Mouse (Mus musculus) hindlimb bud, embryonic 11.5 days (tissue): ENCODE measurements around the gene Ntrk3.
A peak's percentile ranks its signal among the peaks of the same experiment; 100 is the strongest.

ENCODE experiments used
- DNase-seq: peaks from one replicate; pipeline ENCODE4 v3.0.0-alpha.2; 2012; ENCODE audit warnings: low read depth, low spot score; ENCODE audit errors: extremely low spot score

Gene Ntrk3

DNA sequence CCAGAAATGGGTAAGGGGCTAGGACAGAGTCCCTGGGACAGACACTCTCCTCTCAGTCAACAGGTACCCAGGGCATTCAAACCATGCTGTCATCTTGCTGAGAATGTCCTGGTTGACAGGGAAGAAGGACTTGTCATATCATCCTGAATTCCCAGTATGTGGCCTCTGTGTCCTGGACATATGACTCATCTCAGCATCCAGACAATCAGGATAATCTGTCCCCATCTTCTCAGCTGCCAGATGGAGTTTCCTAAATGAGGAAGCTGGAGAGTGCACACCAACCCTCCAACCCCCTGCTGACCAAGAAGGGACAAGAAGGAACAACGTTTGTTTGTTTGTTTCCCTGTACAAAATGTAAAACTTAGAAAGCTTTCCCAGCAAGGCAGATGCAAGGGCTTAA, 156.5 kb downstream of the Ntrk3 start:
- DNase-seq, result no peak

DNA sequence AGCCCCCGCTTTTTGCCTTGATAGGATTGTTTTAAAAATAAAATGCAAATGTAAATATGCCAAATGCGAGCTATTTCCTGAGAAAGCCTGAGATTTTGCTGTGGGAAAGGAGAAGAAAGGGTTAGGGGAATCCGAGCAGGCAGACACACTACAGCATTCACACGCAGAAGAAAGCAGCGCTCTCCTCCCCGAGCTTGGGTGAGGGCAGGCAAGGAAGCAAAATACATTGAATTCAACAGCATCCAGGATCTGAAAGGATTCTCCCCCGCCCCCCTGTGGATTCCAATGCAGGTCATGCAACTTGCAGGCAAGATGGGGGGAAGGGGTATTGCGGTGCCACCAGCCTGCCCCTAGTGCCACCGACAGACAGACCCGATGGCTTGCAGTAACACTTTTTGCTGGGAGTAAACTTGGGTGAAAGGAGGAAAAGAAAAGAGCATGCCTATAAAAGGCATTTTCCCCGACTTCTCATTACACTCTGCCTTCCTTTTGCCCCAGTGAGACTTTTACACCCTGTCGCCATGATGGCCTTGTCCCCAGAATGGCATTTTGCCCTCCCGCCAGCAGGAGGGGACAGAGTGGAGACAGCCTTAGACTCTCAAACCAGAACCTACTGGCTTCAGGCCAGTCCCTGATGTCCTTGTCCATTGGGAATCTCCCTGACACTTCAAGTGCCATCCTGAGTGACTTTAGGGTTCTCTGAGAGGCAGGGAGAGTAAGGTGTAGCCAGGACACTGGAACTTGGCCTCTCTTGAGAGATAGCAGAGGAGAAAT, 158.2 kb downstream of the Ntrk3 start:
- DNase-seq, result no peak

DNA sequence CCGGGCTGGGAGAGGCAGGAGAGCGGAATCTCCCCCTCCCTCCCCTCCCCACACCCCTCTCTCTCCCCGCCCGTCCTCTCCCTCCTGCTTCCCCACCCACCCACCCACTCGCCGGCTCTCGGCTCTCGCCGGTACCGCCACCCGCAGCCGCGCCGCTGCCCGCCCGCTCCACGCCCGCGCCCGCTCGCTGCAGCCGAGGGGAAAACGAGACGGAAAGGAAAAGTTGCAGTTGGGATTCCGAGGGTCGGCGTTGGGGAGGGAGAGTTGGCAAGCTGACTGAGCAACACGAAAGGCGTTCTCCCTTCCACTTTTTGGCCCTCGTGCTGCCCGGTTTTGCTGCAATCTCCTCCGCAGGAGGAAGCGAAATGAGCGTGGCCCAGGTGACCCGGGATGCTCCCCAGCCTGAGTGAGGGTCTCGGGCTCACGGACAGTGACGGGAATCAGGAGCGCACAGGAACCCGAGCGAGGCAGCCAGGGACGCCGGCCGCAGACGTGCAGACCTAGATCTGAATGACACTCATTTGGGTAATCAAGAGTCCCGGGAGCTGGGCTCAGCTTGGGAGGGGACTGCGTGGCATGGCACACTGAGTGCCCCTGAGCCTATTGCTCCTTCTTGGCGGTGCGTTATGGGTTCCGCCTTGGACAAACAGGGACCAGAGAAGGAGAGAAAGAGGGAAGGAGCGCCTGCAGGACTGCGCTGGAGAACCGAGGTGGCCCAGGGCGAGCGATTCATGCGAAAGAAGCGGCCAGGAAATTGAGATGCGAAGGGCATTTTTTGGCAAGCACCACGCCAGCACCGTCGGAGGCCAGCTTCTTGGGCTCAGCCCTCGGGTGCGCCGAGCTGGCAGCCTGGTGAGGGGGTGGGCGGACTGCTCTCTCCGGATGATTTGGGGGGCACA, 159.1 kb downstream of the Ntrk3 start:
- no peak for DNase-seq

DNA sequence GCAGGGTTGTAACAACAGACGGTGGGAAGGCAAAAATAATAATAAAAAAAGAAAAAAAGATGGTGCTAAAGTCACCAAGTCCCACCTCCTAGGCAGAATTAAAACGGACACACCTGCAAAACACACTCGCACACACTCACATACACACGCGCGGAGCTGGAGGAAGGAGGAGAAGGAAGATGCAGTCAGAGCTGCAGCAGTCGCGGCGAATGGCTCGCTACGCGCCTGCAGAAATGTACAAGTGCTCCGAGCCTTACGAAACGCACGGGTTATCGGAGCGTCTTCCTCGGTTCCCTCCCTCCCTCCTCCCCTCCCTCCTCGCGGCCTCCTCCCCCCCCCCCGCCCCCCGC, 159.7 kb downstream of the Ntrk3 start:
- DNase-seq, result no peak

DNA sequence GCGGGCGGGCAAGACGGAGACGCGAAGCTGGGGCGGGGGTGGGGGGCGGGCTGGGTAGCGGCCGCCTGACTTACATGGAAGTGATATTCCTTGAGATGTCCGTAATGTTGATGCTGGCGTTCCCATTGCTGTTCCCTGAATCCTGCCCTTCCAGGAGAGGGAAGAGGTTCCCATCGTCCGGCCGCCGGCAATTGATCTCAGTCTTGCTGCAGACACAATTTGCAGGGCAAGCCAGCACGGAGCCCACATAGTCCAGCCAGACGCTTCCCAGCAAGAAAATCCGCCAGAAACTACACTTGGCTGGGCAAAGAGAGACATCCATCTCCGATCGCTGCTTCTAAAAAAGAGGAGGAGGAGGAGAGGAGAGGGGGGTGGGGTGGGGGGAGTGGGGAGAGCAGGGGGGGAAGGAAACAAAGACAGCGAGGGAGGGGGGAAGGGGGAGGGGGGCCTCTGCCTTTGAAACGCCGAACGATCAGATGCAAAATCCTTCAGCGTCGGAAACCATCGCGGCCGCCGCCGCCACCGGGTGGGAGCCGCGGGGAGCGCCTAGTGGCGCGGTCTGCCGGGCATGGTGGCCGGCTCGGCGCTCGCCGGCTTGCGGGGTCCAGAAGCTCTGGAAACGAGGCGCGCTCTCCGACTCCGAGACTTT, 160.2 kb downstream of the Ntrk3 start:
- DNase-seq, result no peak

DNA sequence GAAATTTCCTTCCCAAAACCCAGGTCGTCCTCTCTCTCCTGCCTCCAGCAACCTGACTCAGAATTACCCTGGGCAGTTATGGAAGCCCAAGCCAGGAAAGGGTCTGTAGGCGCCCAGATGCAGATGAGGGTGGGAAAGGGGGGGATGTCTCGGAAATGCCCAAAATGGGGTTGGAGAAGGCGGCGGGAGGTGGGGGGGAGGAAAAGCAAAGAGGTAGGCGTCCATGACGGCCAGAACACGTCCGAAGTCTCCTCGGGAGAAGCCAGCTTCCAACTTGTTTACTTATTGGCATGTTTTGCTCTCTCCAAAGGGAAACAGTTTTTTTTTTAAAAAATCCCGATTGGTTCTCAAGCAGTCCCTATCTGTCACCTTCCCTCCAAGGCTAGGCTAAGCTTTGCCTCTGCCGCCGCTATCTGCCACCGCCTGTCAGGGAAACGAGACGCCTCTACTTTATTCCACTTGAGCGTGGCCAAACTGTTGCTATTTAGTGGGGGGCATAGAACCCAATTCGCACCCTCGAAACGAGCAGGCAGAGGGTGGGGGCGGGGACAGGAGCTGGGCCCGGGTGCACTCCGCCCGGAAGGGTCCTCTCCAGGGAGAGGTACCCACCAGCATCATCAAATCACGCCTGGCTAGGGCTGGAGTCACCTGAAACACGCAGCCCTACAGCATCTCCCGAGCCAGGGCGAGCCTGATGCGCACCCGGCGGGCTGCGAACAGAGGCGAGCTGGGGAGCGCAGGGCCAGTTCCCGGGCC, 160.9 kb downstream of the Ntrk3 start:
- DNase-seq, result no peak

DNA sequence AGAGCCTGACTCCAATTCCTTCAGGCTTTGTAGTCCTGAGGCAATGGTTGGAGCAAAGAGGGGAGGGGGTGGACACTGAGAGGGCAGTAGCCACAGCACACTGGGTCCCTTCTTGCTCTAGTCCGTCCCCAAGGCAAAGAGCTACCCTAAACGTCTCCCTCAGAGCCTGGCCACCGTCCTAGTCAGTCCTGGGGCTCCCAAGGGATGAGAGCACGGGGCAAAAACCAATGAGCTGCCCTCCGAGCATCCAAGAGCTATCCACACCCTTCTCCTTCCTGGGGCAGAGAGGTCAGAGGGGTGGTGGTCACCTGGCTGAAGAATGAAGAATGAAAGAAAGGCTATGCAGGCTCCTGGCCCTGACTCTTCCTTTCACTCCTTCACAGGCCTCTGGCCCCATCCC, 161.6 kb downstream of the Ntrk3 start:
- no peak for DNase-seq

DNA sequence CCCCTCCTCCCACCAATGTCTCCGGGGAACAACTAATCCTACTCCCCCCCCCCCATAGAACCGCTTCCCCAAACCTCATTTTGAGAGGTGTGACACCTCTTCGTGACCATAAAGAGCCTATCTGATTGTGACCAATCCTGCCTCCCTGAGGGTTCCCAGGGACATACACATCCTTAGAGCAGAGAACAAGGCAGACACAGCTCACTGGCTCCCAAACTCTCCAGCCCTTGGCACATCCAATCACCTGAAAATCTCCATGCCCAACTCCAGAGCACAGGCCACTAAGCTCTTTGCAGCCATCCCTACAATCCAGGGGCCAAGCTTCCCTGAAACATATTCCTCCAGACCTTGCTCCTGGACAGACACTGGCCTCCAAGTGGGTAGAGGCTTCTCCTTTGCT, 162.3 kb downstream of the Ntrk3 start:
- no peak for DNase-seq

DNA sequence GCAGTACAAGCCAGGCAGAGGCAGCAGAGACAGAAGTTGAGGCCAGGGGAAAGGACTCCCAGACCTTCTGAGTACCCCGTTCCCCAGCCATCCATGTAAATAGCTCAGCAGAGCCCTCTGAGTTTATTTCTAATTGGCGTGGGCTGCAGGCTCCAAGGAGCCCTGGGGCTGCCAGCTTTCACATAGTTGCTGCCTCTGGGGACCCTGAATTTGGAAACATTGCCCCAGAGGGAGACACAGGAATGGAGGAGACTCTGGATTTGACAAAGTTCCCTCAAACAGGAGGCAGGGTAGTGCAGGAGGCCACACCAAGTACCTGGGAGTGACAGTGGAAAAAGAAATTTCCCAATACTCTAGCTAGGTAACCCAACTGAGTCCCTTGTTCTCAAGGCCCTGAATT, 166.6 kb downstream of the Ntrk3 start:
- no peak for DNase-seq

DNA sequence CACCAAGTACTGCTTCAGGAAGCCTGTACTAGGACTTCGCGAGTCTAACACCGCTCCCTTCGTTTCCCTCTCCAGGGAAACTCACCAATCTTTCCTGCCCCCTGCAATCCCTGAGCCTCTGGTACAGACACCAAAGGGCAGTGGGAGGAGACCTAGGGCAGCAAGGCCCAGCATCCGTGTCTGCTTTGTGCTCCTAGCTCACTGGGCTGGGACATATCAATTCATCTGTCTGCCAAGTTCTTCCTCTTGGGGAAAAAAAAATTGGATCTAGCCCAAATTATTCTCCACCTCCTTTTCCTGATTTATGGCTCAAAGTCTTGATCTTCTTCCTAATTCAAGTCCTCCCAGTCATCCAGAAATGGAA, 168.6 kb downstream of the Ntrk3 start:
- DNase-seq, result no peak

DNA sequence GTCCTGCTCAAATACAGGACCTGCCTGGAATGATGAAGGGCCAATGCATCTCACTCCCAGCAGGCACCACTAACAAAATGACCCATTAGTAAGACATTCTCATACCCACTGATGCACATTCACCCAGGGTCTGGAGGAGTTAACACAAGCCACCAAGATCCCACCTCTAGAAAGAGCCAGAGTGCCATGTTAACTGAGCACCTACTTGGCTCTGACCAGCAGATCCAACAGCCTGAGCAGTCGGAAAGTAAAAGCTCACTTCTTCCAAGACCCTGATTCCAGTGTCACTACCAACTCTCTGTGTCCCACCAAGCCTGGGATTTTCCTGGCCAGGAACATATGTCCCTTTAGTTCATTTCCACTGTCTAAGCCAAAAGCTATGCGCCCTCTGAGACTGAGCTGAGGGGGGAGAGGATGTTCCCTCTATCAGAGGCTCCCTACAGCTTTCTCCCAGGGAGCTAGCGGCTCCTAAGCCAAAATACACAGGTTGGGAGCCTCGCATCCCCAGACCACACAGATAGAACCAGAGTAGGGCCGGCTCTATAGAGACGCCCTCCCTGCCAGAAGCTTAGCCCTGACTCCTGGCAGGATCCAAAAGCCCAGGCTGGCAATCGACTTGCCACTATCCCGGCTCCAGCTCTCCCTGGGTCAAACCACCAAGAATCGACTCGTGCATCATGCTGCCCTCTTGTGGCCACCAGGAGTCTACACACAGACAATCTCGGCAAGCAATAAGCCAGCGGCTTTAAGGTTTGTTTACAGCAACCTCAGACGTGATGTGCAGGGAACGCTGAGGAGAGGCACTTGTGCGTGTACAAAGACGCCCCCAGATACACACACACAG, 169.2 kb downstream of the Ntrk3 start:
- peak; percentile 37 for DNase-seq

DNA sequence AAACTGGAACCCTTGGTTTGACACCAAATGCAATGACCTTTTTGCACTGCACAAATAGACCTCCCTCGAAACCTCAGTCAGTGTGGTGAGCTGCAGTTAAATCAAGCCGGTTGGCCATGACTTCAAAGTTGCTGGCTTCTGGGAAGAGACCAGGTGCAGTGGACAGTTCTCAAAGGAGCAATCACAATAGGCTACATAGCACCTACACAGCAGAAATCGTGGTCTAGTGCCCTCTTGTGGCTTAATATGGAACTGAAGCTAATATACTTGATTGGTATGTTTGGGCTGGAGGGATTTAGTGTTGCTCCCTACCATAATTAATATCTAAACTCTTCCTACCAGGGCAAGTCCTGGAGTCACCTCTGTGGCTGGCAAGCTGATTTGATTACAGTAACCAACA, 171.2 kb downstream of the Ntrk3 start:
- DNase-seq, result peak; percentile 31

DNA sequence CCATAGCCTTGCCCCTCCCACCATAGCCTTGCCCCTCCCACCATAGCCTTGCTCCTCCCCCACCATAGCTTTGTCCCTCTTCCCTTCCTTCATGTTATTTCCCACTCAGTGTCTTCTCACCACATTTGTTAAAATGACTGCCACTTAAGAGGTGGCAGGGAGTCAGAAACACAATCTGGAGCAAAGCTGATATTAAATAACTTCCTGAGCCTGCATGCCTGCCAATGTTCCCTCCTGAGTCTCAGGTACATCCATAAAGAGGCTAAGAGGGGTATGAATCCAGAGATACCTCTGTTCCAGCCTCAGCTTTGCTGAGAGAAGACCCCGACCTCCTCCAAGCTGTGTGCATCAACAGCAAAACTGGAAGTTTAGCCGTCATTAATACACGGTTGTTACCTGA, 172.4 kb downstream of the Ntrk3 start:
- DNase-seq, result no peak

DNA sequence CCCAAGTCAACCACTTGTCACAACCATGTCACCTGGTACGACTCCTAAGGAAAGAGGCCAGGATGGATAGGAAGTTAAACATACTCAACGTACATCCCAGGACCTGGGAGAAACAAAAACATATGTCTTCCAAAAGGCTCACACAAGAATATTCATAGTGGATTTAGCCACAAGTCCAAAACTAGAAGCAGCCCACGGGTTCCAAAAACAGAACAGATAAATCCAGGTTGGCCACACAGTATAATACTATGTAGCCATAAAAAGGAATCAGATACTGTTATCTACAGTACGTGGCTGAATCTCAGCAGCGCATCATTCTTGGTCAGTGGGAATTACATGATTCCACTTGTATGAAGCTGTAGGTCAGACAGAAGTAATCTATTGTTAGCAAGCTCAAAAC, 179.3 kb downstream of the Ntrk3 start:
- DNase-seq, result no peak

DNA sequence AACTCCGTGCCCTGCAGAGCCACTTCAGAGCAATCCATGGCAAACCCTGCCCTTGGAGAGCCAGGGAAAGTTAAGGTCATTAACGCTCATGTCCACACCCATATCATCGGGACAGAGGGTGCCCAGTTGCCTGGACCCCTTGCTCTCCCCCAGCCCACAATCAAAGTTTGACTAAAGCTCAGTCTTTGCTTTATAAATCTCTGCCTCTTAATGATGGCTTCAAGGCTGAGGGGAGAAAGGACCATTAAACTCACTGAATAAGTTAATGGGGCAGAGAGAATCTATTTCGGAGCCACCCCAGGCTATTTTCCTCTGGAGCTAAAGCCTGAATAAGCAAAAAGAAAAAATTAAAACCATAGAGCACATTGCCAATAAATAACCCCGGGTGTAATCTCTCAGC, 182.3 kb downstream of the Ntrk3 start:
- no peak for DNase-seq

DNA sequence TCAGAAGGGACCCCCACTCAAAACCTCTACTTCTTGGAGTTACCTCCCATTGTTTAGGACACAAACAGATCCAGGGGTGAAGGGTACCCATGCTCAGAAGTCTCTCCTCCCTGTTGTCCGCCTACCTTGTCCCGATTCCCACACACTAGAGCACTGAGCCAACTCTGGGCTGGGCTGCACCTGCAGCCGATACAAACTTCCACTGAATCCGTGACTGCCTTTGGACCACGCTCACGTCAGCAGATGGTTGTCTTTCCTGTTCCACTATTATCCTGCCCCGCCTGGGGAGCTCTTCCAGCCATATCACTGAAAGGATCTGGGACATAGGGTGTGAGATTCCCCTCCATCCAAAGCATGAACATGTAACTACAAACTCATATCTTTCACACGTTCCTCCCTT, 188.4 kb downstream of the Ntrk3 start:
- no peak for DNase-seq

DNA sequence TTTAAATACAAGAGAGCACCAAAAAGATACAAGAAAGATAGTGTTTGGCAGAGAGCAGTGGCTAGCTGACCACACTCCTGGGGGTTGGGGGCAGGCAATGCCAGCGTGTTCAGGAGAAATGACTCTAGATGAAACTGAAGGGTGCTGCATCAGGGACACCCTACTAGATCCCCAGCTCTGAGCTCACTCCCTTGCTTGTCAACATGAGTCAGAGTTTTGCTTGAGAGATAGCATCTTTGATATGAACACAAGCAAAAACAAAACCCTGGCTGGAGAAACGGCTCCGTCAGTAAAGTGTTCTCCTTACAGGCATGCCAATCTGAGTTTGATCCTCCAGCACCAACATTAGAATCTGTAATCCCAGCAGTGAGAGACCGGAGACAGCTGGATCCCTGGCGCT, 189.1 kb downstream of the Ntrk3 start:
- DNase-seq, result no peak

DNA sequence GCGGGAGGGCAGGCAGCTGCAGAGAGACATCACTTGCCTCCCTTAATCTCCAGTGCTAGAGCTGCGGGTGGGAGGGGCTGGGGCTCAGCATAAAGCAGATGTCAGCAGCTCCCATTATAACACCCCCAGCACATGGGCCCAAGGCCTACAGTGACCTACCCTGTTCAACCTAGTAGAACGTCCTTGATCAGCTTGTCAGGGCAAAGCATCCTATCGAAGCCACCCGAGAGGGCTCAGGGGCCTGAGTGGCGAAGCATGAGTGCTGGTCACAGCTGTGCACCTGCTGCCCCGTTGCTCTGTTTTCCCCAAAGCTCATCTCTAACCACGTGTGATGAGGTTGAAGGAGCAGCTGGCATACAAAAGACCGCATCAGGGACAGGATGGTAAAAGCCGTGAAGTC, 191.3 kb downstream of the Ntrk3 start:
- no peak for DNase-seq

DNA sequence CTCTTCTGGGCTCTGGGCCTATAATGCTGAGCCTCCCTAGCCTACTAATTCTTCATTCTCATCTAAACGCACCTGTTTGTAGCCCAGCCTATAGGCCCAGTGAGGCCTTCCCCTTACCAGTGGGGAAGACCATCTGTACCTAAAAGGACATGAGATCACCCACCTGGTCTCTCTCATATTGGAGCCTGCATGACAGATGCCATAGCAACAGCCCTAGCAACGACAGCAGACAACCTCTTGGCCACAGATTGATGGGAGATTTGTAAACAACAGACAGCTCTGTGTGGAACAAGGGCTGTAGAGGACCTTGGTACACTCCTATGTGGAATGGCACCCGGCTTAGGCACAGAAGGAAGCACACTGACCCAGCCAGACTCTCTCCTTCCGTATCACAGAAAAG, 195.3 kb downstream of the Ntrk3 start:
- DNase-seq, result no peak

DNA sequence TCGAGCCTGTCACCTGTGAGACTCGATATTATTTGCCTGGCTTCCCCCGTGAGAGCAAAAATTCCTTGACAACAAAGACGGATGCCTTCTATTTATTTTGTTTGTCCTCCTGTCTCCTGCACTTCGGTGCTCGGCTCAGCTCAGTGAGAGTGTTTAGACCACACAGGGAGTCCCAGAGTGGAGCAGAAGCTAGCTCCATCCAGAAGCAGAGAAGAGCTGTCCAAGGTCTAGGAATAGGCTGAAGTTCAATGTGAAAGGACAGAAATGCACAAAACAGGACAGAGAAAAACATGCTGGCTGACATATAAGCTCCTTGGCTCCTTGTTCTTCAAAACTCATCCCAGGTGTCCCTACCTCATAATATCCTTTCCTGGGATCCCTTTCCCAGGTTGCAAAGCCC, 207.5 kb downstream of the Ntrk3 start:
- DNase-seq, result no peak
